Mouse (Mus musculus) CH12.LX (cell line): ENCODE data around the gene Runx2.

ENCODE experiments used
- CHD1 ChIP-seq: IDR thresholded peaks from 2 replicates; pipeline ENCODE4 v1.6.1; 2012; ENCODE audit warnings: low read depth, low read length, improper control_type of control experiment, inconsistent platforms
- CTCF ChIP-seq, 2 experiments: IDR thresholded peaks in 1 of 2; conservative IDR thresholded peaks in 1 of 2; 2 replicates each; pipeline ENCODE4 v1.5.1; 2011 to 2012; ENCODE audit warnings: low read depth in 2 of 2, low read length in 2 of 2, improper control_type of control experiment in 1 of 2, inconsistent platforms in 1 of 2, mild to moderate bottlenecking in 1 of 2, moderate library complexity in 1 of 2
- HCFC1 ChIP-seq: IDR thresholded peaks from 2 replicates; pipeline ENCODE4 v1.6.1; 2012; ENCODE audit warnings: low read depth, mild to moderate bottlenecking, inconsistent platforms, low read length, improper control_type of control experiment
- MAX ChIP-seq: IDR thresholded peaks from 2 replicates; pipeline ENCODE4 v1.6.1; 2011; ENCODE audit warnings: low read length, improper control_type of control experiment
- POLR2A ChIP-seq: IDR thresholded peaks from 2 replicates; pipeline ENCODE4 v1.6.1; 2011; ENCODE audit warnings: low read depth, mild to moderate bottlenecking, improper control_type of control experiment, low read length
- POLR2AphosphoS2 ChIP-seq: IDR thresholded peaks from 2 replicates; pipeline ENCODE4 v1.6.1; 2011; ENCODE audit warnings: low read depth, low read length, improper control_type of control experiment
- ZNF384 ChIP-seq: IDR thresholded peaks from 2 replicates; pipeline ENCODE4 v1.6.1; 2012; ENCODE audit warnings: low read depth, low read length, improper control_type of control experiment, inconsistent platforms

DNA sequence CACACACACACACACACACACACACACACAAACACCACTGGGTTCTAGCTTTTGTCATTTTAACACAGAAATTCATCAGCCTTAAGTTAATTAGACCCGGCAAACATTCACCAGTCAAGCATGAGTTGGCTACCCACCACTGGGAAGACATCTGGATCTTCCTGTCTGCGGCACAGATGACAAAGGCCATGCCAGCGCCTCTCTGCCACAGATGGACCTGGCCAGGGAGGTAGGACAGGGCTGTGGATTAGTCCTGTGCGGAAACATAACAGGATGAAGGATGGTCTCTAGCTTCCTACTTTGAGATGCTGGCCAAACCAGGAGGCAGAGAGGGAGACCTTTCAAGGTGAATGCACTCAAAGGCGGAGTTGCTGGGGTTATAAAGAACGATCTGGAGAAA lies 325.3 kb downstream of the Runx2 start:
- no peak for TF ChIP-seq MAX
- TF ChIP-seq POLR2AphosphoS2: no peak
- TF ChIP-seq POLR2A: no peak
- no peak for TF ChIP-seq CTCF (conservative IDR thresholded peaks at IDR 0.05 in 1 of 2, IDR thresholded peaks at IDR 0.05 in 1 of 2; ENCODE audit: low read depth in 2 of 2, low read length in 2 of 2)
- TF ChIP-seq ZNF384: no peak
- no peak for TF ChIP-seq CHD1
- TF ChIP-seq HCFC1: no peak
